Mouse (Mus musculus) testis, adult 2 months (tissue): Measurements from ENCODE around the gene Ntn5. TPM values are rescaled to one million over a fixed set of nuclear protein-coding genes. Genes with fewer than 3 reads are reported as not detected.

ENCODE experiments used
- H3K27ac ChIP-seq: fragments of 200-500 bp; 2 replicates; pipeline ENCODE4 v1.5.1; 2012; ENCODE audit warnings: low read depth, low read length; ENCODE audit not compliant: control insufficient read depth, insufficient read depth
- H3K27me3 ChIP-seq: fragments of 200-500 bp; 2 replicates; pipeline ENCODE4 v1.6.1; 2012; ENCODE audit warnings: mild to moderate bottlenecking, low read length, moderate library complexity; ENCODE audit not compliant: control insufficient read depth, insufficient read depth
- H3K36me3 ChIP-seq: fragments of 200-500 bp; 2 replicates; pipeline ENCODE4 v1.6.1; 2012; ENCODE audit warnings: mild to moderate bottlenecking, low read length; ENCODE audit not compliant: control insufficient read depth, insufficient read depth
- H3K4me1 ChIP-seq: fragments of 200-500 bp; 2 replicates; pipeline ENCODE4 v1.6.1; 2012; ENCODE audit warnings: low read length; ENCODE audit not compliant: control insufficient read depth, insufficient read depth
- H3K4me3 ChIP-seq: fragments of 200-500 bp; 2 replicates; pipeline ENCODE4 v1.5.1; 2012; ENCODE audit warnings: low read depth, mild to moderate bottlenecking, low read length, moderate library complexity, mixed read lengths; ENCODE audit not compliant: control insufficient read depth
- CTCF ChIP-seq: fragments of 200-500 bp; IDR thresholded peaks from 2 replicates; pipeline ENCODE4 v1.5.1; 2012; ENCODE audit warnings: low read depth, mild to moderate bottlenecking, inconsistent platforms, low read length, moderate library complexity; ENCODE audit not compliant: control insufficient read depth, insufficient read depth, insufficient replicate concordance
- POLR2A ChIP-seq: fragments of 200-500 bp; IDR thresholded peaks from 2 replicates; pipeline ENCODE4 v1.6.1; 2012; ENCODE audit warnings: low read depth, mild to moderate bottlenecking, inconsistent platforms, low read length, moderate library complexity; ENCODE audit not compliant: control insufficient read depth
- polyA plus RNA-seq: library from polyadenylated mRNA; depleted of rRNA; stranded (reverse); fragments of >200 nt; gene quantifications from 2 replicates; pipeline ENCODE4 v1.2.3, GENCODE M21; 2012

Gene Ntn5
- polyA plus RNA-seq, 1 experiment, result 6.5 TPM

DNA sequence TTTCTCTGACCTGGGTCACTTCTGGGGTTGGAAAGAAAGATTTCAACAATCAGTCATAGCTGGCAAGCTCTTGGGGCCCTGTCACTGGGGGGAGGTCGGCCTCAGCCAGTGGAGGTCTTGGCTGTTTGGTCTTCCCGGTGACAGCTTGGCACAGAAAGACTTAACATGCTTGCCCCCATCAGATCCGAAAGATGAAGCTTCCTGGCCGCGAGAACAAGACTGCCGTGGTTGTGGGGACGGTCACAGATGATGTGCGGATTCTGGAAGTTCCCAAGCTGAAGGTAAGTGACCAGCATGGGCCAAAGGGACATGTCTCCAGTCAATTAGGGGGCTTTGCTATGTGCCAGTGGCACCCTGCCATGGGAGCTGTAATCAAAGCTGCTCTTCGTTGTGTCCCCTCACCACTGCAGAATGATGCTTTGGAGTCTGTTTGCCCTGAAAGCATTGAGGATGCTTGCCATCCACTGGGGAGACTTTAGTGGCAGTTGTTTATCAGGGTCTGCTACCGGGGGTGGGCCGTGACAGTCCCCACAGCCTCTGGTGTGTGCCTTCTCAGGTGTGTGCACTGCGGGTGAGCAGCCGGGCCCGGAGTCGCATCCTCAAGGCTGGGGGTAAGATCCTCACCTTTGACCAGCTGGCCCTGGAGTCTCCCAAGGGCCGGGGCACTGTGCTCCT lies 36.1 kb downstream of the Ntn5 start:
- TF ChIP-seq POLR2A, result no peak
- TF ChIP-seq CTCF, result no peak
- Histone ChIP-seq H3K27ac (no peak overlapping the region), H3K4me1 (peaks cover 9% of the 10 kb centered on the region), H3K36me3 (no peaks in the 10 kb centered on the region), H3K27me3 (no peaks in the 10 kb centered on the region), H3K4me3 (no peak overlapping the region)

DNA sequence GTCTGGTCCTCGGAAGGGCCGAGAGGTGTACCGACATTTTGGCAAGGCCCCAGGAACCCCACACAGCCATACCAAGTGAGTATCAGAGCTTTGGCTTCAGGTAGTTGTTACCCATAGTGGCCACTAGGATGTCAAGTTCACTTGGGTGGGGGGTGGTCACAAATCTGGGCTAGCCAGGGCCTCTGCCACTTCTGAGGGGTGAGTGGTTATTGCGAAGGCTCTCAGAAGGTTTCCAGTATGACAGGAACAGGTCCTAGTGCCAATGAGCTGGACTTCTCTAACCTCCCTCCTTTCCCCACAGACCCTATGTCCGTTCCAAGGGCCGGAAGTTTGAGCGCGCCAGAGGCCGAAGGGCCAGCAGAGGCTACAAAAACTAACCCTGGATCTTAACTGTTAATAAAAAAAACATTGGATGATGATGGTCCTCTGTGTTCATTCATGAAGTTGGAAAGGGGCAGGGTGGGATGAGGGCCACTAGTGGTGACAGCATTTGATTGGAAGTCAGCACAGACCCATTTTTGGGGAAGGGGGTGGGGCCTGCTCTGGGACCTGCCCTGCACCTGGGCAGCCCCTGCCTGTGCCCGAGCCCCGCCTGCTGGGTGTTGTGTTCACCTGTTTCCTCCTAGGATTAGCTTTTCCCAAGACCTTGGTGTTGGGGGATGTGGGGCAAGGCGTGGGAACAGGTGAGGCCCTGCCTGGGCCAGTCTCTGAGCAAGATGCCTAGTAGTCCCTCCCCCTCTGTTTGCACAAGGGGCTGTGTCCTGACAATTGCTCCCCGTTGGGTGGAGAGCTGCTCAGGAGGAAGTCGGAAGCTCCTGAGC lies 36.8 kb downstream of the Ntn5 start, which contains the start of gene Fam83e:
Fam83e (plus strand) TSS at position 800 of the 821 bp plus-strand sequence.
- no peaks in the 10 kb centered on the region for H3K36me3 ChIP-seq
- TF ChIP-seq CTCF (no peak), POLR2A (no peak)
- H3K4me3 ChIP-seq, result peak within 1 kb of the TSS; percentile 29; the same call in 1 of the 2 replicates
- no peak within 1 kb of the TSS for H3K27ac ChIP-seq
- peaks cover 7% of the 10 kb centered on the region for H3K4me1 ChIP-seq
- H3K27me3 ChIP-seq, result no peaks in the 10 kb centered on the region

DNA sequence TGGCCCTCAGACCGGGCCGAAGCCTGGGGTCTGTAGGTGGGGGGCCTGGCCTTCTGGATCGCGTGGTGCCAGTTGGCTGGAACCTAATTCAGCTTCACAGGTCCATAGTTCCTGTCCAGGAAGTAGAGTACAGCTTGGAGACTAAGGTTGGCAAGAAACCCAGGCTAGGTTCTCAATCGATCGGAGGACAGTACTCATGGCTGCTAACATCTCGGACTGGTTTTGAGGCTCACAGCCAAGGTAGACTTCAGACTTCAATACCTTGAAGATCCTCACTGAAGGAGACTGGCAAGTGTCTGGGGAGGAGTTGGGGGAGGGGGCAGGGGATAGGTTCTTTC lies 37.4 kb downstream of the Ntn5 start:
- Histone ChIP-seq H3K36me3 (no peaks in the 10 kb centered on the region), H3K4me3 (no peak overlapping the region), H3K27me3 (no peaks in the 10 kb centered on the region), H3K27ac (no peak overlapping the region), H3K4me1 (peaks cover 8% of the 10 kb centered on the region)
- TF ChIP-seq CTCF (no peak), POLR2A (no peak)

DNA sequence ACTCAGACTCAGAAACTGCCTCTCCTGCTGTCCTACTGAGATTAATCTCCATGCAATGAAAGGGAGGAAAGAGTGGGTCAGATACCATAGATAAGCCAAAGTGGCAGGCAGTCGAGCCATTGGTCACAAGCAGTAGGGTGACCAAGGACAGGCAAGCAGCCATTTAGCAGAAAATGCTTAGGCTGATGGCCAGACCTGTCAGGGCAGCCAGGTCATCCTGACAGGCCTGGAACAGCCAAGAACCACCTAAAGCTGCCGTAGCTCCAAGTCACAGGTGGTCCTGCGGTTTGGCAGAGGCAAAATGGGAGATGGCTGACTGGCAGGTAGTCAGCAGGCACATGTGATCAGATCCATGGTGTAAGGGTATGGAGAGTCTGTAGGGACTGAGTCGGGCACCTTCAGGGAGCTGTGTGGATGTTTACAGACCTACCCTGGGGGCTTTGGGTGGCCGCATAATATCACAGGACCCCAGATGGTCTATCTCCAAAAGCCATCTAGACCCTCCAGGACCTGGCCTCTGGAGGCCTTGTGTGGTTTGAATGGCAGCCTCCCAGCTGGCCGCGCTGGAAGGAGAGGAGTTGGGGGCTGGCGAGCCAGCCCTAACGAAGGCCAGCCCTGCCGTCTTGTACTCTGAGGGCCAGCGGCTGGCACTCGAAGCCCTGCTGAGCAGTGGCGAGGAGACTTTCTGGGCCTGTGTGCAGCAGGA lies 38.0 kb downstream of the Ntn5 start:
- TF ChIP-seq CTCF, result no peak
- no peak for TF ChIP-seq POLR2A
- no peak overlapping the region for H3K27ac ChIP-seq
- H3K4me1 ChIP-seq, result peaks cover 8% of the 10 kb centered on the region
- H3K36me3 ChIP-seq, result no peaks in the 10 kb centered on the region
- H3K27me3 ChIP-seq, result no peaks in the 10 kb centered on the region
- peak overlapping the region; percentile 80 for H3K4me3 ChIP-seq

DNA sequence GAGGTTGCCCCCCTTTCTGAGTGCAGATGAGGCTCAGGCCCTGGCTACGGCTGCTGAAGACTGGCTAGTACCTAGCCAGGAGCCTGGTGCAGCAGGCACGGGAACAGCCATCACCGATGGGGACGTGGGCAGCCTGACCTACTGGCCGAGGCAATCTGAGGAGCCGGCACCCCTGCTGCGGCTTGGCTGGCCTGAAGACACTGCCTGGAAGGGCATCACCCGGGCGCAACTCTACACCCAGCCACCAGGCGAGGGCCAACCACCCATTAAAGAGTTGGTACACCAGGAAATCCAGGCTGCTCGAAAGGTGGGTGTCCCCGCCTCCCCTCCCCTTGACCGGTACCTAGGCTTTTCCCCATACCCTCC lies 38.5 kb downstream of the Ntn5 start:
- H3K36me3 ChIP-seq, result no peaks in the 10 kb centered on the region
- H3K27ac ChIP-seq, result no peak overlapping the region
- no peaks in the 10 kb centered on the region for H3K27me3 ChIP-seq
- TF ChIP-seq CTCF (no peak), POLR2A (no peak; the same call in 1 of the 2 replicates)
- peaks cover 6% of the 10 kb centered on the region for H3K4me1 ChIP-seq
- peak overlapping the region; percentile 80 for H3K4me3 ChIP-seq

DNA sequence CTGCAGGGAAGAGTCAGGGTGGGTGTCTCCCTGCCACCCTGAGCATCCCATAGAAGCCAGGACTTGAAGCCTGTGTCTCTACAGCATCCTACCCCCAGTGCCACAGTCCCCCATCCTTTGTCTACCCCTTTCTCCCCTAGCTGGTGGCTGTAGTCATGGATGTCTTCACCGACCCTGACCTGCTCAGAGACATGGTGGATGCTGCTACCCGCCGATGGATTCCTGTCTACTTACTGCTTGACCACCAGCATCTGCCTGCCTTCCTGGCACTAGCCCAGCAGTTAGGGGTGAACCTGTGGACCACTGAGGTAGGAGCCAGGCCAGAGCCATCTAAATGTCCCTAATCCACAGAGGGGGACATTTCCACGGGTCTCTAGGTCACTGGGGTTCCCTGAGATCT lies 39.5 kb downstream of the Ntn5 start:
- Histone ChIP-seq H3K4me1 (peaks cover 6% of the 10 kb centered on the region), H3K4me3 (peak overlapping the region; percentile 80), H3K27ac (no peak overlapping the region), H3K36me3 (no peaks in the 10 kb centered on the region), H3K27me3 (no peaks in the 10 kb centered on the region)
- TF ChIP-seq POLR2A (no peak), CTCF (no peak)

DNA sequence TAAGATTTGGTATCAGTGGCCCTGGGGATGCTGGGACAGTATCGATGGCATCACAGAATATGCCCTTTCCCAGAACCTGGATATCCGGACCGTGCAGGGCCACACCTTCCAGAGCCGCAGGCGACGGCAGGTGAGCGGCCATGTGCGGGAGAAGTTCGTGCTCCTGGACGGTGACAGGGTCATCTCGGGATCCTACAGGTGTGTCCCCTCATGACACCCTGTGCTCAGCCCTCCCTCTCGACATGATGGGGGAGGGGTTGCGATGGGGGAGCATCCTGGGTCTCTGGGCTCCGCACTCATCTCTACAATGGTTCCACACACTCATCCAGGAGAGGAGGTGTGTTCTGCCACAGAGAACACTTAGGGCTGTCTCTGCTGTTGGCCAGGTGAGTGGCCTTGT lies 40.0 kb downstream of the Ntn5 start:
- Histone ChIP-seq H3K4me1 (peaks cover 6% of the 10 kb centered on the region), H3K27ac (no peak overlapping the region), H3K36me3 (no peaks in the 10 kb centered on the region), H3K4me3 (peak overlapping the region; percentile 80), H3K27me3 (no peaks in the 10 kb centered on the region)
- no peak for TF ChIP-seq CTCF
- no peak for TF ChIP-seq POLR2A
